Mouse (Mus musculus) myocyte (in vitro differentiated cells): ENCODE measurements at regions not wholly inside any gene's neighbourhood (a gene's known extent, or its start where the extent isn't known, plus 50 kb on each side); places are given as distances from the start of the nearest gene placed in this dataset.

ENCODE experiments used
- CEBPB ChIP-seq: IDR thresholded peaks from 2 replicates; pipeline ENCODE4 v1.6.1; 2011; ENCODE audit warnings: mild to moderate bottlenecking, moderate library complexity; ENCODE audit not compliant: poor library complexity, insufficient read depth, severe bottlenecking
- MAX ChIP-seq: IDR thresholded peaks from one replicate; pipeline ENCODE4 v1.6.1; 2011; ENCODE audit warnings: low read depth, mild to moderate bottlenecking, control low read depth
- MYOD1 ChIP-seq, 3 experiments: IDR thresholded peaks; one replicate each; pipeline ENCODE4 v1.6.1; 2011; ENCODE audit warnings: control low read depth in 2 of 3, low read depth in 2 of 3, mild to moderate bottlenecking in 2 of 3, moderate library complexity in 1 of 3; ENCODE audit not compliant: insufficient read length in 2 of 3, control insufficient read depth in 1 of 3
- MYOG ChIP-seq, 3 experiments: IDR thresholded peaks; one replicate each; pipeline ENCODE4 v1.6.1; 2011; ENCODE audit warnings: control low read depth in 2 of 3, low read depth in 2 of 3, mild to moderate bottlenecking in 2 of 3; ENCODE audit not compliant: insufficient read length in 2 of 3, control insufficient read depth in 1 of 3, insufficient read depth in 1 of 3
- POLR2A ChIP-seq: IDR thresholded peaks from one replicate; pipeline ENCODE4 v1.6.1; 2011; ENCODE audit warnings: low read depth, mild to moderate bottlenecking, control low read depth, moderate library complexity; ENCODE audit not compliant: insufficient read length
- REST ChIP-seq: IDR thresholded peaks from one replicate; pipeline ENCODE4 v1.6.1; 2011; ENCODE audit warnings: mild to moderate bottlenecking, control low read depth, moderate library complexity; ENCODE audit not compliant: insufficient read depth, insufficient read length
- TCF12 ChIP-seq: IDR thresholded peaks from one replicate; pipeline ENCODE4 v1.6.1; 2011; ENCODE audit warnings: mild to moderate bottlenecking, control low read depth; ENCODE audit not compliant: poor library complexity, insufficient read depth, severe bottlenecking

DNA sequence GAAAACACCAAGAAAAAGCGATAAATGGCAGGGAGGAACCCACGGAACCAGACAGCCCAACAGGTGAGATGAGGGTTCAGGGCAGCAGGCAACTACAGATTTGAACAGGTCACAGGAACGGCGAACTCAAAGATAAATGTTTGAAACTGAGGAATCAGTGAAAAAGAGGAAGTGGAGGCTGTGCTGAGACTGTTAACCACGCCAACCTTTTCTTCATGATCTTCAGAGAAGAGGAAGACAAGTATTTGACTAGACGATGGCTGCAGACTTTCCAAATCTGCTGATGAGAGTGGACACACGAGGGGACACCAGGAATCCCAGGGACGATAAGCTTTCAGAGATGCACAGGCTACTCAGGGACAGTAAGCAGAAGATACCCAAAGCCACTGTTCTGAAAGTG, 740.1 kb upstream of the Car8 start:
- TF ChIP-seq POLR2A (no peak), TCF12 (no peak), MAX (no peak), CEBPB (no peak), MYOG (IDR thresholded peaks at IDR 0.05; ENCODE audit: control insufficient read depth in 1 of 3, insufficient read depth in 1 of 3, insufficient read length in 2 of 3, low read depth in 2 of 3) (no peak), REST (no peak), MYOD1 (IDR thresholded peaks at IDR 0.05; ENCODE audit: control insufficient read depth in 1 of 3, insufficient read length in 2 of 3, low read depth in 2 of 3) (no peak)
